Mouse (Mus musculus) A20 (cell line): ENCODE measurements around the gene Zfp688.
"Not testable (repeated sequence)": the region's sequence is repeated elsewhere in the genome, so short reads cannot be mapped to it uniquely, and the experiment has no call there.

Experiments
- DNase-seq: peaks from one replicate; pipeline ENCODE4 v3.0.0-alpha.2; 2011; ENCODE audit warnings: low read depth, low spot score

Gene Zfp688

GRCm38 (mm10) chr7:127421388-127422191, at the start of gene Zfp688:
Zfp688 (minus strand) TSS chr7:127422068.
- DNase-seq: peak; percentile 97

- DNase-seq: peak; percentile 74
Measured at GRCm38 (mm10) chr7:127471646-127472010, 49.8 kb upstream of the Zfp688 start.

DNA sequence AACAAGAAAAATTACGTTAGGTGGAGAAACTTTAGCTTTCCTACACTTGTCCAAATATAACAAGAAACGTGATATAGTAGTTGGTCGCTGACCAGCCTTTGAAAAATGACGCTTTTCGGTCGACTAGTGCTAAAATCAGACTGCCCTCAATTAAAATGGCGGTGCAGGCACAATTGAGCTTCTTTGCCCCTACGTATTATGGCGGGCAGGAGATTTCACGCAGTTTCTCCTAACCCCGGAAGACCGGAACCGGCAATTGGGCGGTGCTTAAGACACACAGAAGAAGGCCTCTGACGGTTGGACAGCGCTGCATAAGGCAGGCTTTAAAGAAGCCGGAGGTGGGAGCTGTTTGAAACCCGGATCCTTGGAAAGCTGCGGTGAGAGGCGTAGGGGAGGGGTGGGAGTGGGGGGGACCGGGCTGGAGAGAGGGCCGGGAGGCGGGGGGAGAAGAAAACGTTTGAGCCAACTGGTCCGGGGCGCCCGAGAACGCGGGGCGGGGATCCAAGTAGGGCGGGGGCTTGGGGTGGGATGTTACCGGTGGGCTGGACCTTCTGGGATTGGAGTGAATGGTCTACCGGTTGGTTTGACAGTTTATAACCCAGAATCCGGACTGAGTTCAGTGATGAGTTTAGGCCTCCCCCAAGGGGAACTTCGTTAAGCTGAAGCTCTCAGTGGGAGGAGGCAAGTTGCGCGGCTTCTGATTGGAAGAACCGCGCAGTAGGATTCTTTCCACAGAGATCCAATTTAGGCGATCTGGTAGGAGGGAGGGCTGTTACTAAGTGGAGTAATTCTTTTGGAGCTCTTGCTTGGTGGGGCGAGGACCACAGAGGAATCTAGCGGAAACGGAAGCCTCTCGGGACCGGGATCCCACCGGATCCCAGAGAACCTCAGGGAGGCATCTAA, 49.1 kb upstream of the Zfp688 start:
- peak; percentile 96 for DNase-seq

DNA sequence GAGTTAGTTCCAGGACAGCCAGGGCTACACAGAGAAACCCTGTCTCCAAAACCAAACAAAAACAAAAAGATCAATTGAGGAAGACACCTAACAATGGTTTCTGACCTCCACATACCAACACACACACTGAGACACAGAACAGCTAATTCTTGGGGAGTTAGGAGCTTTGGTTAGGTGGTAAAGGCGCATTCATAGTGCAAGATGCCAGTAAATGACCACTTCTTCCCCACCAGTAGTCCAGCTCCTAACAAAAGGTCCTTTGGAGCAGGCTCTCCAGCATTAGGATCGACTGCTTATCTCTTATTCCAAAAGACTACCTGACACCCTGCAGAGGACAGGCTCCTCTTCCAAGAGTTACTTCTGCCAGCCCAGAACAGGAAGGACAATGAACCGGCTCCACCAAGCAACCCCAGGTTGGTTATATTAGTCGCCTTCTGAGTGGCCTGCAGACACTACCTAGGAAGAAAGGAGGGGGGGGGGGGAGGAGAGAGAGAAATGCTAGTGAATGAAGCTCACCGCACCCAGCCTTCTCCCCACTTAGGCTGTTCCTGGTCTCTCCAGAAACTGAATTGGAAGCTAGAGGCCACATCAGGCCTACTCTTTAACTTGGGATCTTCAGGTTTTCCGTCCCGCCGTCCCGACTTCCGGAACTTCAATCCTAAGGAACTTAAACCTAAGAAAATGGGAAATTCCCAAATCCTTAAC, 48.3 kb upstream of the Zfp688 start:
- DNase-seq: peak; percentile 68

DNA sequence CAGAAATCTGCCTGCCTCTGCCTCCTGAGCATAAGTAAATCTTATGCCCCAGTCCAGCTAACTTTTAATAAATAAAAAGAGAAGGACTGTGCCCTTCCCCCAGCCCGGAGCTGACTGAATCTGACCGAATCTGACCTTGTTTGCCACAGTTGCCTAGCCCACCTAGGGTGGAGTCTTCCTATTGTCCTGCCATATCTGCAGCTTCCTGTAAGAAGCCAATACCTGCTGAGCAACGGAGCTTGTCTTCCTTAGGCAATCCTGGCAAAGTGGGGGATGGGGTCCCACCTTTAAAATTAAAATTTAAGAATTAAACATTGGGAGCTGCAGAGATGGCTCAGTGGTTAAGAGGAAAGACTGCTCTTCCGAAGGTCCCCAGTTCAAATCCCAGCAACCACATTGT, 44.7 kb upstream of the Zfp688 start:
- DNase-seq: no peak

DNA sequence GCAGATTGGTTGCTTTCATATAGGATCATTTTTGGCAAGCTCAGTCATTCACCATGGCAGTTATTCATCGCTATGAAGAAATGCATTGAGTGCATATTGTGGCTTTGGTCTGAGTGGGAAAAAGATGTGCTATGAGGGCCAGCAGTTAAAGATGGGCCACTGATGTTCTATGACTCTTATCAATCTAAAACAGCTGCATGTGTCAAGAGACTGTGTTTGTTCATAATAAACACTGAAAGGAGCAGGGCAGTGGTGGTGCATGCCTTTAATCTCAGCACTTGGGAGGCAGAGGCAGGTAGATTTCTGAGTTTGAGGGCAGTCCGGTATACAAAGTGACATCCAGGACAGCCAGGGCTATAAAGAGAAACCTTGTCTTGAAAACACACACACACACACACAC, 43.8 kb upstream of the Zfp688 start:
- not testable (repeated sequence) for DNase-seq

- no peak for DNase-seq
Measured at GRCm38 (mm10) chr7:127465191-127465590, 43.3 kb upstream of the Zfp688 start.

- not testable (repeated sequence) for DNase-seq
Measured at GRCm38 (mm10) chr7:127459311-127459710, 37.4 kb upstream of the Zfp688 start, which contains the start of gene Prr14. Prr14 (plus strand) TSS chr7:127459611.

DNA sequence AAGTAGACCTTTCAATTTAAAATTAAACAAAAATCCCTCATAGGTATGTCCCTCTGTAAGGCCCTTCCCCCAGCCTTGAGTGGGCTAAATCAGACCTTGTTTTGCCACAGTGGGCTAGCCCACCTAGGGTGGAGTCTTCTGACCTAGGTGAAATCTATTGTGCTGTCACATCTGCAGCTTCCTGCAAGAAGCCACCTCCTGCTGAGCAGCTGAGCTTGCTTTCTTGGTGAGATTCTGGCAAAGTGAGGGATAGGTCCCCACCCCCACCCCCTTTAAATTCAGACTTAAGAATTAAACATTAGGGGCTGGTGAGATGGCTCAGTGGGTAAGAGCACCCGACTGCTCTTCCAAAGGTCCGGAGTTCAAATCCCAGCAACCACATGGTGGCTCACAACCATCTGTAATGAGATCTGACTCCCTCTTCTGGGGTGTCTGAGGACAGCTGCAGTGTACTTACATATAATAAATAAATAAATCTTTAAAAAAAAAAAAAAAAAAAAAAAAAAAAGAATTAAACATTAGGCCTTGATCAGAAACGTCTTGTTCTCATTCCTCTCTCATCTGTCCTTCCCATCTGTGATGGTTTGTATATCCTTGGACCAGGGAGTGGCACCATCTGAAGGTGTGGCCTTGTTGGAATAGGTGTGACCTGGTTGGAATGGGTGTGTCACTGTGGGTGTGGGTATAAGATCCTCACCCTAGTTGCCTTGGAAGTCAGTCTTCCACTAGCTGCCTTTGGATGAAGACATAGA, 36.7 kb upstream of the Zfp688 start:
- not testable (repeated sequence) for DNase-seq

- DNase-seq: no peak
Measured at GRCm38 (mm10) chr7:127454905-127455304, 33.0 kb upstream of the Zfp688 start.

- DNase-seq: no peak
Measured at GRCm38 (mm10) chr7:127453056-127453455, 31.2 kb upstream of the Zfp688 start.

- DNase-seq: peak; percentile 70
Measured at GRCm38 (mm10) chr7:127449966-127450365, 28.1 kb upstream of the Zfp688 start.

DNA sequence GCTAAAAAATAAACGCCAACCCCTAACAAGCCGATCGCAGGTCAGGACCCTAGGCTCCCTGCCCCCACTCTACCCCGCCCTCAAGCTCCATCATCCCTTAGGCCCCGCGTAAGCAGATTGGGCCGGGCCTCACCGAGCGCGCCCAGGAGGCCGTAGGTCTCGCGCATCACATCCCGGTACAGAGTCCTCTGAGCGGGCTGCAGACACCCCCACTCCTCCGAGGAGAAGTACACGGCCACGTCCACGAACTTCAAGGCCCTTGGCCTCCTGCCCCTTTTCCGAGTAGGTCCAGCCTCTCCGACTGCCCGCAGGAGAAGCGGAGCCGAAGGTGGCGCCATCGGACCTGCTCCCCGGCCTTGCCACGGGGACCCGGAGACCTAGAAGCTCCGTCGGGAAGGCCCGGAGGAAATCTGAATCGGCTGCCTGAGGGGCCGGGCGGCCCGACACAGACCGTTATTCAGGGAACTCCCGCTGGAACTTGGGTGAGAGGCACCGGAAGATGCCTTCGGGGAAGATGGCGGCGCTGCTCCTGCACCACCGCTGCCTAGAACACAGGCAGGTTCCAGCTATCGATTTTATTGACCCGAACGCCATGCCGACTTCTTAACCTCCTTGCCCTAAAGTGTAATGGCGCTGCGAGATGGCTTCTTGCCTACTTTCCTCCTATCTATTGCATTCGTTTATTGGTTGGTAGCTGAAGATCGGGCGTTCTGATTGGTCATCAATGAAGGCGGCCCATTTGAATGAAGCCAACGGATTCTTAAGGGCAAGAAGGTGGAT, 26.8 kb upstream of the Zfp688 start, which contains the start of gene Zfp689:
Gene Zfp689, minus strand, starts transcription at position 638 of the 780 bp plus-strand sequence.
- DNase-seq: peak; percentile 97

DNA sequence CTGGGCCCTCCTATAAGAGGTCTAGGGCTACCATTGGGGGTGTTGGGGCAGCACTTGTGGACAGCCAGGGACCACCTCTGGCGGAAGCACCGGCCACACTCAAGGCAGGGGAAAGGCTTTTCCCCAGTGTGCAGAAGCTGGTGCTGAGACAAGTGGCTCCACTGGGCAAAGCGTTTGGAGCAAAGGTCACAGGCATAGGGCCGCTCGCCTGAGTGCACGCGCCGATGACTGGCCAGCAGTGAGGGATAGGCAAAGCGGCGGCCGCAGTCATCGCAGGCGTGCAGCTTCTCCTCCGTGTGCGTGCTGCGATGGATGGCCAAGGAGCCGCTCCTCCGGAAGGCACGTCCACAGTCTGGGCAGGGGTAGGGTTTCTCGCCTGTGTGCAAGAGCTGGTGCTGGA, 22.1 kb upstream of the Zfp688 start:
- no peak for DNase-seq

GRCm38 (mm10) chr7:127437724-127438123, 15.9 kb upstream of the Zfp688 start:
- peak; percentile 45 for DNase-seq

GRCm38 (mm10) chr7:127435206-127435605, 13.3 kb upstream of the Zfp688 start:
- DNase-seq: no peak

GRCm38 (mm10) chr7:127426354-127426753, 4.5 kb upstream of the Zfp688 start:
- DNase-seq: no peak

DNA sequence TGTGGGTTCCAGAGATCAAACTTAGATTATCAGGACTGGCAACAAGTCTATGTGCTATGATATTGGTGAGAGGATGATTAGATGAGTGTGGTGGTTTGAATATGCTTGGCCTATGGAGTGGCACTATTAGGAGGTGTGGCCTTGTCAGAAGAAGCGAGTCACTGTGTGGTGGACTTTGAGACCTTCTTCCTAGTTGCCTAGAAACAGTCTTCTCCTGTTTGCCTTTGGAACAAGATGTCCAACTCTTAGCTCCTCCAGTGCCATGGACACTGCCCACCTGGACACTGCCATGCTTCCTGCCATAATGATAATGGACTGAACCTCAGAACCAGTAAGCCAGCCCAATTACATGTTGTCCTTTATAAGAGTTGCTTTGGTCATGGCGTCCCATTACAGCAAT, 4.0 kb upstream of the Zfp688 start:
- DNase-seq: no peak

DNA sequence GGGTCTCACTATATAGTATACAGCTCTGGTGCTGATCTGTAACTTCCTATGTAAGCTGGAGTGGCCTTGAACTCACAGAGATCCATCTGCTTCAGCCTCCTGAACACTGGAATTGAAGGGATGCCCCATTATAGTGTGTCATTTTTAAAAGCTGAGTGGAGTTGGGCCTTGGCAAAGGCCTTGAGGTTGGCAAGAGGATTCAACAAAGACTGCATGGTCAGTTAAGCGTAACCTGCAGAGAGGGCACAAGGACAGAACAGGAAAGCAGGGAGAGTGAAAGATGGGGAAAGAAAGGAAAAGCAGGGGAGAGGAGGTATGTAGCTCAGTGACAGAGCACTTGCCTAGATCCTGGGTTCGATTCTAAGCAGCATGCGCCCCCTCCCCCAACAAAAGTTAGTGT, 3.4 kb upstream of the Zfp688 start:
- no peak for DNase-seq

DNA sequence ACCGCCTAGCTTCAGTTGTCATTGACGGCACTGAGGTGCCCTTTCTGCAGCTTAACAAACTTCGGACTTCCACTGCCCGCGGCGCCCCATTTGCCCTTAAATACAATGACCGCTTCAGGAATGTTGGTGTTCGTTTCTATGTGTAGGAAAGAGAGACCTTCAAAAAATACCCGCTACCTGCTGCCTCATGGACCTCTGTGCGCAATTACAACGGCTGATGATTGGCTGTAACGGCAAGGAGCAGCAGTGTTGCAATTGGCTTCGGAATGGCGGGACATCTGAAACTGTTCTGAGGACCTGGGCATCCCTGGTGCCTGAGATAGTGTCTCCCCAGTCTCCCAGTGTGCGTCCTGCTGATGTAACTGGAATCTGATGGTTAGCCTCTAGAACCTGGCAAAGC, 379 bp upstream of the Zfp688 start:
- no peak for DNase-seq
